Mouse (Mus musculus) liver, embryonic 14.5 days (tissue): Measurements from ENCODE around the gene D630003M21Rik.

Experiments
- CTCF ChIP-seq: IDR thresholded peaks from 2 replicates; pipeline ENCODE4 v1.5.1; 2016; ENCODE audit warnings: antibody characterized with exemption, low read depth, control low read depth
- EP300 ChIP-seq: IDR thresholded peaks from 2 replicates; pipeline ENCODE4 v1.6.1; 2016; ENCODE audit warnings: antibody characterized with exemption, low read depth

DNA sequence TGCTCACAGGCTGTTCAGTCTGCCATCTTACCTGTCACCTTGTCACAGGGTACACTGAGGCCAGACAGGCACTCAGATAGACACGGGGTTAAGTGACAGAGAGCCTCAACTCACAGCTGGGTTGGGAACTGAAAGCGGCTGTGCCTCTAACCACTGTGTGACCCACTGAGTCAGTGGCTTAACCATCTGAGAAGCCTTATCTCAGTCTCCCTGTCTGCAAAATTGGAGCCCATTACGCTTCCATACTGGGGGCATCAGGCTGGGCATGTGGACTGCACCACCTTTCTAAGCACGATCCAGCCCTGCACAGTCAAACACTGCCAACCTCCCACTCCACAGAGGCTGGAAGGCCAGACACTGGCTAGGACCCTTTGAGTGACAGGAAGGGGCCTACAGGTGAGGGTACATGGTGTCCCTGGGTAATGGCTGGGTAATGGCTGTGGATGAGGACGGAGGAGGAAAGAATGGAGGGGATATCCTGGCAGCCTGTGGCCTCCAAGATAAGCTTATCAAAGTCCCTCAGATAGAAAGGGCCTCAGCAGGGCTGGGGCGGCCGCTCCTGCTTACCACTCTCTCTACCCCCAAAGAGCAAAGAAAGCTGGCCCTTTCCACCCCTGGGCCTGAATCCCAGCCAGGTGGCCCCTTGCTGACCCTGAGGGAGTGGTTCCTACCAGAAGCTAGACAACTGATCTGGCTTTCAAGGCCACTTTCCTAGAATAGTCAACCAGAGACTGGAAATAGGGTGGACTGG is 87.2 kb downstream of the D630003M21Rik start:
- TF ChIP-seq EP300 (peak; percentile 95), CTCF (no peak)
